Mouse (Mus musculus): ENCODE data around the gene 2900026A02Rik. TPM values are rescaled to one million over a fixed set of nuclear protein-coding genes. Genes with fewer than 3 reads are reported as not detected.

Gene 2900026A02Rik
- total and polyA plus RNA-seq, 3 experiments = not detected

DNA sequence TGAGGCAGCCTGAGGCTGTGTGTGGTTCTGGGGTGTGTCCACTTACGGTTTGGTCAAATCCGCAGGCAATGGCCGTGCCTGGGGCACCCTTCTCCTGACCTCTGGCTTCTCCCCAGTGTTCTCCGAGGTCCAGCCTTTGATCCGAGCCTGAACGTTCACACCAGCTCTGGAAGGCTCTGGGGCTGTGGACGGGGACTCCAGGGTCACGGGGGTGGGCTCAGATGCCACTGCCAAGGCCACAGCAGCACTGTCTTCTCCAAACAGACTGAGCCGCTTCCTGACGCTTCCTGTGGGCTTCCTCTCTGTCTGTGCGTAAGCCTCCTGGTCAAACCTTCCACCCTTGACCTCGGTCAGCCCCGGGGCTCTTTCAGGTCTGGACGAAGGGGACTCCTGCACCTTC, 30.5 kb downstream of the 2900026A02Rik start:
- Histone ChIP-seq H3K9me3 (replicated peaks; ENCODE audit: insufficient read depth, low read length) (no peaks in the 10 kb centered on the region), H3K27ac (ENCODE audit: control insufficient read depth, low read depth, low read length) (no peak overlapping the region), H3K27me3 (ENCODE audit: control insufficient read depth in 1 of 2, insufficient read depth in 2 of 2, low read length in 2 of 2) (no peaks in the 10 kb centered on the region), H3K4me3 (ENCODE audit: control insufficient read depth in 1 of 2, insufficient read depth in 1 of 2, low read depth in 2 of 2, low read length in 2 of 2) (no peak overlapping the region), H3K79me2 (ENCODE audit: control insufficient read depth, insufficient read depth, low read length, poor library complexity) (no peaks in the 10 kb centered on the region), H3K36me3 (ENCODE audit: control insufficient read depth in 1 of 2, insufficient read depth in 2 of 2, low read length in 2 of 2) (no peaks in the 10 kb centered on the region), H3K4me1 (ENCODE audit: control insufficient read depth in 1 of 2, insufficient read depth in 2 of 2, low read length in 2 of 2) (no peaks in the 10 kb centered on the region), H3K9ac (ENCODE audit: control insufficient read depth, low read depth, low read length, poor library complexity, severe bottlenecking) (no peak overlapping the region)
- no peak for TF ChIP-seq RCOR1 (IDR thresholded peaks at IDR 0.05; ENCODE audit: low read depth, low read length)
- TF ChIP-seq SMC3 (IDR thresholded peaks at IDR 0.05; ENCODE audit: low read depth, low read length) = no peak
- no peak for DNase-seq (ENCODE audit: low read depth, low spot score)

DNA sequence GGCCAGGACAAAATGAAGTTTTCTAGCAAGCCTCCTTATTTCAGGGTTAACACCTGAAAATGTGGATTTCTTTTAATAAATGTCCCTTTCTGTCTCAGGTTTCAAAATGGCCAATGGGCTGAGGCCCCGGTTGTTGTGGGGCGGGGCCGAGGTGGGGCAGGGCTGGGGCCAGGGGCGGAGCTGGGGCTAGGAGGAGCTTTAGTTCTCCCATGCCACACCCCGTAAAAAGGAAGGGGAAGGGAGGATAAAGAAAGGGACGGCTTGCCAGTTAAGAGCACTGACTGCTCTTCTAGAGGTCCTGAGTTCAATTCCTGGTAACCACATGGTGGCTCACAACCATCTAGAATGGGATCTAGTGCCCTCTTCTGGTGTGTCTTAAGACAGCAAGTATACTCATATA, 39.6 kb downstream of the 2900026A02Rik start:
- H3K4me1 ChIP-seq (ENCODE audit: control insufficient read depth in 1 of 2, insufficient read depth in 2 of 2, low read length in 2 of 2) = no peaks in the 10 kb centered on the region
- no peaks in the 10 kb centered on the region for H3K9me3 ChIP-seq (replicated peaks; ENCODE audit: insufficient read depth, low read length)
- no peak for DNase-seq (ENCODE audit: low read depth, low spot score)
- no peak overlapping the region for H3K9ac ChIP-seq (ENCODE audit: control insufficient read depth, low read depth, low read length, poor library complexity, severe bottlenecking)
- TF ChIP-seq TBP (IDR thresholded peaks at IDR 0.05; ENCODE audit: low read depth, low read length) (no peak), EP300 (IDR thresholded peaks at IDR 0.05; ENCODE audit: low read depth in 1 of 2, low read length in 2 of 2) (no peak), CTCF (IDR thresholded peaks at IDR 0.05 in 2 of 3, conservative IDR thresholded peaks at IDR 0.05 in 1 of 3; ENCODE audit: control insufficient read depth in 1 of 3, insufficient read depth in 1 of 3, low read depth in 2 of 3, low read length in 3 of 3, poor library complexity in 1 of 3, severe bottlenecking in 1 of 3) (no peak), KAT2A (conservative IDR thresholded peaks at IDR 0.05; ENCODE audit: low read depth, low read length) (no peak), ETS1 (IDR thresholded peaks at IDR 0.05; ENCODE audit: low read depth, low read length) (no peak), SIN3A (IDR thresholded peaks at IDR 0.05; ENCODE audit: low read length) (no peak), GABPA (IDR thresholded peaks at IDR 0.05; ENCODE audit: low read depth, low read length) (no peak), MAFK (IDR thresholded peaks at IDR 0.05; ENCODE audit: borderline replicate concordance, low read depth, low read length) (no peak)
- H3K27ac ChIP-seq (ENCODE audit: control insufficient read depth, low read depth, low read length) = no peak overlapping the region
- H3K4me3 ChIP-seq (ENCODE audit: control insufficient read depth in 1 of 2, insufficient read depth in 1 of 2, low read depth in 2 of 2, low read length in 2 of 2) = no peak overlapping the region
- no peaks in the 10 kb centered on the region for H3K36me3 ChIP-seq (ENCODE audit: control insufficient read depth in 1 of 2, insufficient read depth in 2 of 2, low read length in 2 of 2)
- no peaks in the 10 kb centered on the region for H3K27me3 ChIP-seq (ENCODE audit: control insufficient read depth in 1 of 2, insufficient read depth in 2 of 2, low read length in 2 of 2)
- no peaks in the 10 kb centered on the region for H3K79me2 ChIP-seq (ENCODE audit: control insufficient read depth, insufficient read depth, low read length, poor library complexity)

DNA sequence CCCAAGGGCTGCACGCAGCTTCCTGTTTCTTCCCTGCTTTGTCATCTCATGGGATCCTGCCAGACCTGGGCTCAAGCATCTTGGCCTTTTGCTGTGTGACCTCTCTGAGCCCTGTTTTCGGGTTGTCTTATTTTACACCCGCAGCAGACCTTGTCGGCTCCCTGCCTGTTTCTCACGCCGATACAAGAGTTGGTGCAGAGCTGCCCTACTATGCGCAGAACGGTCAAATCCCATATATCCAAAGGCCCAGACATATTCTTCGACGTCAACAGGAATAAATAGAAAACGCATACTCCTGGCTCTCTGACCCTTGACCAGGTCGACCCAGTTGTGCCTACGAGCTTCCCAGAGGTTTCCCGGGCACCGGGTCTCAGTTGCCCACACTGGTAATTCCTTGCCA, 40.3 kb downstream of the 2900026A02Rik start:
- no peak for DNase-seq (ENCODE audit: low read depth, low spot score)
- Histone ChIP-seq H3K27ac (ENCODE audit: control insufficient read depth, low read depth, low read length) (no peak overlapping the region), H3K9me3 (replicated peaks; ENCODE audit: insufficient read depth, low read length) (no peaks in the 10 kb centered on the region), H3K79me2 (ENCODE audit: control insufficient read depth, insufficient read depth, low read length, poor library complexity) (no peaks in the 10 kb centered on the region), H3K4me1 (ENCODE audit: control insufficient read depth in 1 of 2, insufficient read depth in 2 of 2, low read length in 2 of 2) (no peaks in the 10 kb centered on the region), H3K4me3 (ENCODE audit: control insufficient read depth in 1 of 2, insufficient read depth in 1 of 2, low read depth in 2 of 2, low read length in 2 of 2) (no peak overlapping the region), H3K27me3 (ENCODE audit: control insufficient read depth in 1 of 2, insufficient read depth in 2 of 2, low read length in 2 of 2) (no peaks in the 10 kb centered on the region), H3K9ac (ENCODE audit: control insufficient read depth, low read depth, low read length, poor library complexity, severe bottlenecking) (no peak overlapping the region), H3K36me3 (ENCODE audit: control insufficient read depth in 1 of 2, insufficient read depth in 2 of 2, low read length in 2 of 2) (no peaks in the 10 kb centered on the region)
- no peak for TF ChIP-seq USF2 (IDR thresholded peaks at IDR 0.05; ENCODE audit: borderline replicate concordance in 1 of 2, insufficient read depth in 1 of 2, low read depth in 1 of 2, low read length in 2 of 2)
- TF ChIP-seq ZKSCAN1 (IDR thresholded peaks at IDR 0.05; ENCODE audit: low read depth, low read length) = peak; percentile 57; the same call in 1 of the 2 replicates
- no peak for TF ChIP-seq MAX (IDR thresholded peaks at IDR 0.05; ENCODE audit: low read length)
- no peak for TF ChIP-seq GATA1 (IDR thresholded peaks at IDR 0.05; ENCODE audit: low read depth, low read length)
- no peak for TF ChIP-seq HCFC1 (IDR thresholded peaks at IDR 0.05; ENCODE audit: low read depth, low read length)
- TF ChIP-seq CHD1 (IDR thresholded peaks at IDR 0.05; ENCODE audit: low read depth, low read length) = no peak
- no peak for TF ChIP-seq NRF1 (IDR thresholded peaks at IDR 0.05; ENCODE audit: insufficient read depth, low read depth, low read length, poor library complexity, severe bottlenecking)
- no peak for TF ChIP-seq ETS1 (IDR thresholded peaks at IDR 0.05; ENCODE audit: low read depth, low read length)
